Mouse (Mus musculus) hindbrain, embryonic 14.5 days (tissue): ENCODE results near the gene Tada1. TPM values are rescaled to one million over a fixed set of nuclear protein-coding genes. Genes with fewer than 3 reads are reported as not detected.

Experiments
- ATAC-seq: fragments of 200-750 bp; cut with Nextera tagmentation; 2 replicates; pipeline ENCODE4 v1.8.0; 2017; ENCODE audit warnings: moderate number of reproducible peaks, mild to moderate bottlenecking, moderate TSS enrichment, moderate library complexity; ENCODE audit not compliant: low FRiP score
- DNase-seq: peaks from one replicate; pipeline ENCODE4 v3.0.0-alpha.2; 2015; ENCODE audit warnings: low spot score
- H3K27ac ChIP-seq: fragments of 300-500 bp; sonication (generic); 2 replicates; pipeline ENCODE4 v1.5.1; 2014; ENCODE audit warnings: mild to moderate bottlenecking, moderate library complexity
- H3K27me3 ChIP-seq: fragments of 300-500 bp; sonication (generic); 2 replicates; pipeline ENCODE4 v1.6.1; 2014; ENCODE audit warnings: mild to moderate bottlenecking, low read length, mixed read lengths; ENCODE audit not compliant: control insufficient read depth, insufficient read depth
- H3K36me3 ChIP-seq: fragments of 300-500 bp; sonication (generic); replicated peaks from 2 replicates; pipeline ENCODE4 v1.6.1; 2014; ENCODE audit not compliant: control insufficient read depth, insufficient read depth
- H3K4me1 ChIP-seq: fragments of 300-500 bp; sonication (generic); replicated peaks from 2 replicates; pipeline ENCODE4 v1.6.1; 2014; ENCODE audit warnings: antibody characterized with exemption, low read length, mixed read lengths; ENCODE audit not compliant: control insufficient read depth, insufficient read depth
- H3K4me2 ChIP-seq: fragments of 300-500 bp; sonication (generic); replicated peaks from 2 replicates; pipeline ENCODE4 v1.6.1; 2014; ENCODE audit warnings: mild to moderate bottlenecking, moderate library complexity
- H3K4me3 ChIP-seq: fragments of 300-500 bp; sonication (generic); replicated peaks from 2 replicates; pipeline ENCODE4 v1.5.1; 2014; ENCODE audit warnings: mild to moderate bottlenecking, low read length
- H3K9ac ChIP-seq: fragments of 300-500 bp; sonication (generic); 2 replicates; pipeline ENCODE4 v1.6.1; 2014
- H3K9me3 ChIP-seq: fragments of 300-500 bp; sonication (generic); 2 replicates; pipeline ENCODE4 v1.6.1; 2016; ENCODE audit warnings: low read length; ENCODE audit not compliant: control insufficient read depth
- WGBS: fragments of 180-500 bp; shearing (Covaris S2); extraction: QIAGEN DNeasy Blood & Tissue Kit; methylation state at CpG from one replicate; pipeline ENCODE4 v1.1.7; 2014; 5-methylcytosine and 5-hydroxymethylcytosine counted together
- polyA plus RNA-seq: library from polyadenylated mRNA; unstranded; fragments of >200 nt; fragmentation: Nextera tagmentation; extraction: Ambion mirVana; gene quantifications from 2 replicates; pipeline ENCODE4 v1.2.1, GENCODE M21; 2014

Gene Tada1
- polyA plus RNA-seq, result 77.8 and 84.8 TPM in 2 replicates

DNA sequence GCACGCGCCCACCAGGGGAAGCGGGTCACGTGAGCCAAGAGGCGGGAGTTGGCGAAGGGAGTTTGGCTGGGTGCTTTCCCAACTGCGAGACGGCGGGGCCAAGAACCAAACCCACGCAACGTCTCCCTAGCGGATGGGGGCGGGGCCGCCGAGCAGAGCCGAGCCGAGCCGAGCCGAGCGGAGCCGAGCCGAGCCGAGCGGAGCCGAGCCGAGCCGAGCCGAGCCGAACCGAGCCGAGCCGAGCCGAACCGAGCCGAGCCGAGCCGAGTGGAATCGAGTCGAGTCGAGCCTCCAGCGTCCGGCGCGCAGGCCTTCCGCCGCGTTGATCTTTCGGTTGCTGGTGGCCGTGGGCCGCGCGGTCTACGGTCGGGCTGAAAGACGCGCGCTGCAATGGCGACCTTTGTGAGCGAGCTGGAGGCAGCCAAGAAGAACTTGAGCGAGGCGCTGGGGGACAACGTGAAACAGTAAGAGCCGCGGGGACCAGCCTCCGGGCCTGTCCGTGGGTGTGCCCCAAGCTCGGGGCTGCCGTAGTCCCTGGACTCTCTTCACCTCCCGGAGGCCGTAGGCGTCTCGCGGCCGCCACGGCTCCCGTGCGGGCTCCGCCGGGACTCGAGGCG is at the start of gene Tada1:
TSS of gene Tada1 (plus strand) at position 85 of the 617 bp plus-strand sequence.
- no peaks in the 10 kb centered on the region for H3K27me3 ChIP-seq
- H3K9me3 ChIP-seq, result no peaks in the 10 kb centered on the region
- ATAC-seq (peak; percentile 96), DNase-seq (peak; percentile 89)
- peaks cover 14% of the 10 kb centered on the region for H3K4me1 ChIP-seq
- peak within 1 kb of the TSS; percentile 85 for H3K27ac ChIP-seq
- peaks cover 18% of the 10 kb centered on the region for H3K36me3 ChIP-seq
- H3K4me2 ChIP-seq, result peak within 1 kb of the TSS; percentile 77
- under 1% methylated on average over 67 of the region's 81 CpGs for WGBS
- peak within 1 kb of the TSS; percentile 89 for H3K4me3 ChIP-seq
- H3K9ac ChIP-seq, result peak within 1 kb of the TSS; percentile 79

DNA sequence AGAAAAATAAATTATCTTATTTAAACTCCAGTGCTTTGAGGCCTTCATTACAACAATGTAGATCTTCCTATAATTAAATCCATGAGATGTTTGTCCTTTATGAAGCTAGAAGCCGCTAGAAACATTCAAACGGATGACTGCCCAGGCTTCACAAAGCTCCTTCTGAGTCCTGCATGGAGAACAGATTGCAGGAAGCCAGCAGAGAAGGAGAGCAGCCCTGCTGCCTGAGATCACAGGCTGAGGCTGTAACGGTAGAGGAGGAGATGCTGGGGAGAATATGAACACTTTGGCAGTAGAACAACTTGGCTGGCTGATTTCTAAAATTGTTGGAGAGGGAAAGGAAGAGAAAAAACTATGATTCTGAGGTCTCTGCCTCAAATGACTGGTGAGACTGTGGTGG is 48.1 kb upstream of the Tada1 start:
- H3K36me3 ChIP-seq, result no peaks in the 10 kb centered on the region
- H3K4me1 ChIP-seq, result no peaks in the 10 kb centered on the region
- H3K27ac ChIP-seq, result no peak overlapping the region
- no peaks in the 10 kb centered on the region for H3K9me3 ChIP-seq
- no peak overlapping the region for H3K9ac ChIP-seq
- DNase-seq (no peak), ATAC-seq (no peak)
- H3K27me3 ChIP-seq, result no peaks in the 10 kb centered on the region
- H3K4me2 ChIP-seq, result no peak overlapping the region
- no peak overlapping the region for H3K4me3 ChIP-seq
- 57% methylated on average over 3 of the region's 3 CpGs for WGBS

DNA sequence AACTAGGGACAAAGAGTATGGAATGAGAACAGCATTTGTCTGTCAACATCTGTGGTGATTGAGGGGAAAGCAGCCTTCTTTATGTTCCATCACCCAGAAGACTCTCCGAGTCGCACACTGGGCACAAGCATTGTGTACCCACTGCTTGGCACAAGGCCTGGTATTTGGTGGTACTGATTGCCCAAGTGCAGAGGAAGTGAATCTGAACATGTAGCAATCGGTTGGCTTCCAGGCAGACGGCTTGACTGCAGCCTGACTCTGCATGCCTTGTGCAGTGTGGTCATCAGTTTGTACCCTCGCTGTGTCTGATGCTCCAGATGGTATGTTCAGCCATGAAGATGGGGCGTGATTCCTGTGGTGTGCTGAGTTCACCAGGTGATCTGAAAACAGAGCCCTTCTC is 39.8 kb upstream of the Tada1 start:
- H3K4me2 ChIP-seq, result no peak overlapping the region
- 84% methylated on average over 6 of the region's 6 CpGs for WGBS
- no peak for ATAC-seq
- no peaks in the 10 kb centered on the region for H3K27me3 ChIP-seq
- H3K9me3 ChIP-seq, result no peaks in the 10 kb centered on the region
- peaks cover 8% of the 10 kb centered on the region for H3K4me1 ChIP-seq
- H3K27ac ChIP-seq, result no peak overlapping the region
- H3K4me3 ChIP-seq, result no peak overlapping the region
- DNase-seq, result no peak
- H3K36me3 ChIP-seq, result no peaks in the 10 kb centered on the region
- H3K9ac ChIP-seq, result no peak overlapping the region

DNA sequence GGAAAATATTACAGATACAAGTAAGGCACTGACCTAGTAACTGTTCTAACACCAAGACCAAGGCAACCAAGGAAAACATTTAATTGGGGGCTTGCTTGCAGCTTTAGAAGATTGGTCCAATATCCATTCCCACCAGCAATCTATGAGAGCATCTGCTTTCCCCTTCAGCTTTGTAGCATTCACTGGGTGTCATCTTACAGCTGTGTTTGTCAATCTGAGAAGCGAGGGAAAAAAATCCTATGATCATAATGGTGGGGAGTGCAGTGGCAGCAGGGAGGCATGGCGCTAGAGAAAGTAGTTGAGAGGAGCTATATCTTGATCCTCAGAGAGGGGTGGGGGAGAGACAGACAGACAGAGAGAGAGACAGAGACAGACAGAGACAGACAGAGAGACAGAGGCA is 36.8 kb upstream of the Tada1 start:
- H3K4me3 ChIP-seq, result no peak overlapping the region
- no peak overlapping the region for H3K27ac ChIP-seq
- ATAC-seq, result no peak
- no peaks in the 10 kb centered on the region for H3K27me3 ChIP-seq
- no peak for DNase-seq
- no peak overlapping the region for H3K9ac ChIP-seq
- H3K4me2 ChIP-seq, result no peak overlapping the region
- 80% methylated on average over 2 of the region's 2 CpGs for WGBS
- H3K36me3 ChIP-seq, result no peaks in the 10 kb centered on the region
- H3K4me1 ChIP-seq, result peaks cover 12% of the 10 kb centered on the region
- H3K9me3 ChIP-seq, result no peaks in the 10 kb centered on the region

DNA sequence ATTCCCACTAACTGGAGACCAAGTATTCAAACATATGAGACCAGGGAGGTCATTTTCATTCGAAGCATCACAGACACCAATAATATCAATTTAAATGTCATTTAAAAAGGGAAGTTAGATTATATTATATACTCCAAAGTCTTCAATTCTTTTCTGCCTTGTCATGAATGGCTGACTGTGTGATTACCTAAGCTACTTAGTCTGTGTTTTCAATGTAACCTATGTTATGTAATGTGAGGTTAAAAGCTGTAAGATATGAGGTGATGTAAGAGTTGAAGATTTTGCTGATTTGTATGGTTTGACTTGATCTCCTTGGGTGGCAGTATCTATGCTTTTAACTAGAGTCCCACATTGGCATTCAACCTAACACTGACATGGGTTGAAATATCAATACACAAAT is 36.4 kb upstream of the Tada1 start:
- no peaks in the 10 kb centered on the region for H3K9me3 ChIP-seq
- ATAC-seq, result no peak
- no peak overlapping the region for H3K27ac ChIP-seq
- no peak overlapping the region for H3K4me3 ChIP-seq
- H3K36me3 ChIP-seq, result no peaks in the 10 kb centered on the region
- H3K4me1 ChIP-seq, result peaks cover 12% of the 10 kb centered on the region
- H3K9ac ChIP-seq, result no peak overlapping the region
- 100% methylated on average over 1 of the region's 1 CpGs for WGBS
- H3K4me2 ChIP-seq, result no peak overlapping the region
- H3K27me3 ChIP-seq, result no peaks in the 10 kb centered on the region
- no peak for DNase-seq

DNA sequence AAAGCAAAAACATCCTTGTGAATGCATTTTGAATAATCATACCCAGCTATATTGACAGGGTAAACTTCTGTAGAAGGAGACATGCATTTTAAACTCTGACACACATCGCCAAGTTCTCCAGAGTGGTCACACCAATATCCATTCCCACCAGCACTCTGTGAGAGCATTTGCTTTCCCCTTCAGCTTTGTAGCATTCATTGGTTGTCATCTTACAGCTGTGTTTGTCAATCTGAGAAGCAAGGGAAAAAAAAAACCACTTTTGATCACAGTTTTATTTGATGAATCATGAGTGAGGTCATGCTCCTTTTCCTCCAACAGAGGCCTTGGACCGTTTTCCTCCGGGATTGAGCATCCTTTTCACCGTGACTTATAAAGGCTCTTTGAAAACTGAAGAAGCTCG is 35.3 kb upstream of the Tada1 start:
- Histone ChIP-seq H3K4me1 (peaks cover 12% of the 10 kb centered on the region), H3K4me2 (no peak overlapping the region), H3K9me3 (no peaks in the 10 kb centered on the region), H3K27me3 (no peaks in the 10 kb centered on the region), H3K27ac (no peak overlapping the region), H3K4me3 (no peak overlapping the region), H3K36me3 (no peaks in the 10 kb centered on the region), H3K9ac (no peak overlapping the region)
- no peak for DNase-seq
- 44% methylated on average over 5 of the region's 5 CpGs for whole genome bisulfite sequencing
- no peak for ATAC-seq

DNA sequence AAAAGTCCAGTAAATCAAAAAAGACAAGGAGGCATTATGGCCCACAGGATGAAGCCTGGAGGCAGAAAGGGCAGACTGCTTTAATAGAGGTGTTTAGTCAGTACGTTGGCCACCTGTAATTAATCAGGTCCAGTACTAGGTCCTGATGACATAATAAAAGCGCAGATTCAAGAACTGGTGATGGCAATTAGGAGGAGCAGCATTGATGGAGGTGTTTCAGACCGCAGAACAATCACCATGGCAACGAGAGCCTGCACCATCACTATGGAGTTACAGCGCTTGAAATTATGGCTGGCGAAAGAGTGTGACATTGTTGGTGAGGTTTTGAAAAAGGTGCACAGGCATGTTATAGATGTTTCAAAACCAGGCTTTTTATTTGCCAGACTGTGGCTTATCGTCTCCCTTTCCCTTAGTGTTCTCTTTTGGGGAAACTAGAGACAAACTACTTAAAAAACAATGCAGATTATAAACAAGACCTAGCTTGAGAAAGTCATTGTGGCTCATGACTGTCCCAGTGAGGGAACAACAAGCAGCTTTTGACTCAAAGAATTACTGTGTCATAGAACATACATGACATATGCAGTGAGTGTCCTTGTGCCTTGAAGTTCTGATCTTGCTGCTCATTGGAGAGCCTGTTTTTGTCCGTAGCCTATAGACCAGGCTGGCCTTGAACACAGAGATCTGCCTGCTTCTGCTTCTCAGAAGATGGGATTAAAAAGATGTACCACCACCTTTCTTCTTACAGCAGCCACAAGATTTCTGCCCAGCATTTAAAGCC is 34.4 kb upstream of the Tada1 start:
- Histone ChIP-seq H3K4me3 (no peak overlapping the region), H3K9me3 (no peaks in the 10 kb centered on the region), H3K36me3 (no peaks in the 10 kb centered on the region), H3K4me1 (peaks cover 12% of the 10 kb centered on the region), H3K27me3 (no peaks in the 10 kb centered on the region), H3K9ac (no peak overlapping the region), H3K4me2 (0 out of 2 replicates have a peak overlapping the region, but pooled peaks have one; percentile 8), H3K27ac (no peak overlapping the region)
- DNase-seq (peak; percentile 62), ATAC-seq (peak; percentile 48; the same call in 1 of the 2 replicates)
- 36% methylated on average over 8 of the region's 8 CpGs for WGBS

DNA sequence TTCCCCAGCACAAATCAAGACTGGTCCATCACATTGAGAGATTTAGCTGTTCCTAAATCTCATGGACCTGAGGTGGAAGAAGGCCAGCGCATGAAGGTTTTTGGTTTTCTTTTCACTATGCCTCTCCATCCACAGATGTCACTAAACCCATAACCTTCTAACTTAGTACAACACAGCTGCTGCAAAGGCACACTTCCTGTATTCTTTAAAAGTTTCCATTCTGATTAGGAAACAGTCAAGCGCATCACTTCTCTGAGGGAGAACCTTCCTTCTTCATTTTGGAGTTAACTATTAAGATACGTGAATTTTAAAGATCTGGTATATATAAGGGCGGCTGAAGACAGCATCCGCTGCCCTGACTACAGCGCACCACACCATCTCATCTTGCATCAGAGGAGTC is 33.3 kb upstream of the Tada1 start:
- no peak for ATAC-seq
- Histone ChIP-seq H3K9me3 (no peaks in the 10 kb centered on the region), H3K27ac (no peak overlapping the region), H3K4me3 (no peak overlapping the region), H3K4me2 (no peak overlapping the region), H3K27me3 (no peaks in the 10 kb centered on the region), H3K36me3 (no peaks in the 10 kb centered on the region), H3K4me1 (peaks cover 12% of the 10 kb centered on the region), H3K9ac (no peak overlapping the region)
- DNase-seq, result no peak
- WGBS, result 96% methylated on average over 6 of the region's 6 CpGs

DNA sequence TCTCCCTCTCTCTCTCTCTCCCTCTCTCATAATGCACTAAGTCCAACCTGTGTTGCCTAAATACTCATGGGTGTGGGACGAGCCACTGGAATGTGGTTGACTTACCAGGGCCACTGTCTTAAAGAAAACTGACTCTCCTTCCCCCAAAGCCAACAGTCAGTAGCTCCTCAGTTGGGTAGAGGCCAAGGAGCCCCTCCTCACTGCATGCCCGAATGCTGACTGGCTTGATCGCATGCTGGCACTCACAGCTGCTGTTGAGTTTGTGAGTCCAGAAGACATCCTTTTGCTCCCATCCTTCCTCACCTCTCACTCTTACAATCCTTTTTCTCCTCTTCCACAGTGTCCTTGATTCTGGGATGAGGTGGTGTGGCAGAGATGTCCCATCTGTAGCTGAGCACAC is 32.0 kb upstream of the Tada1 start:
- no peak for ATAC-seq
- WGBS, result 70% methylated on average over 3 of the region's 3 CpGs
- peaks cover 12% of the 10 kb centered on the region for H3K4me1 ChIP-seq

More for the DNA sequence above, 32.0 kb upstream of the Tada1 start:
- Histone ChIP-seq H3K27me3 (no peaks in the 10 kb centered on the region), H3K9me3 (no peaks in the 10 kb centered on the region), H3K36me3 (no peaks in the 10 kb centered on the region), H3K4me3 (no peak overlapping the region), H3K9ac (no peak overlapping the region), H3K4me2 (no peak overlapping the region), H3K27ac (no peak overlapping the region)
- no peak for DNase-seq
